Mouse (Mus musculus) left cerebral cortex, adult 2 months (tissue): ENCODE measurements at regions not wholly inside any gene's neighbourhood (a gene's known extent, or its start where the extent isn't known, plus 50 kb on each side); places are given as distances from the start of the nearest gene placed in this dataset.

Source experiments
- DNase-seq, 2 experiments: peaks; one replicate each; pipeline ENCODE4 v3.0.0; 2021 to 2022; ENCODE audit warnings: low spot score in 2 of 2, mixed read lengths in 1 of 2; ENCODE audit errors: extremely low spot score in 1 of 2
- H3K27ac ChIP-seq: fragments of 200-600 bp; 2 replicates; pipeline ENCODE4 v1.8.1; 2022
- H3K4me3 ChIP-seq: fragments of 200-600 bp; 2 replicates; pipeline ENCODE4 v1.8.1; 2022
- CTCF ChIP-seq: fragments of 200-600 bp; IDR thresholded peaks from 2 replicates; pipeline ENCODE4 v1.8.1; 2022; ENCODE audit warnings: antibody characterized with exemption, mild to moderate bottlenecking, moderate library complexity
- intact Hi-C: fragments of 180-260 bp; cut with DNase I; formaldehyde crosslinking; loops from one replicate; pipeline ENCODE4 v1.15.1; 2025

DNA sequence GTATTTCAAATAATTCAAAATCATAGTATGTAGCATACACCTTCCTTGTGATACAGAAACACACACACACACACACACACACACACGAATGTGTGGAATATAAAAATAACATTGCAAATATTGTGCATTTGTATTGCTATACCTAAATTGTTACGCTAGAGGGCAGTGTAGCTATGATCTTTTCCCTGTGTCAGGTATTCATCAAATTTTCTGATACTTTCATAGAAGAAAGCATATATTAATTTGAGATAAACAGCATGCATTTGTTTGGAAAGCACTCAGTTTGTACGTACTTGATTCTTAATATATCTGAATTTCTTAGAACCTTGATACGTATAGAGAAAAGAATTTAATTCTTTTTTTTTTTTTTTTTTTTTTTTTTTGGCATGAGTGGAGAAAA, 1700.9 kb upstream of the Sel1l start:
- TF ChIP-seq CTCF = peak; percentile 65
- intact Hi-C loops = loop anchor here (5.0 to 10.0 kb wide), 3 partner anchors 1245 to 1618 kb away; no protein-coding TSS in a partner anchor

DNA sequence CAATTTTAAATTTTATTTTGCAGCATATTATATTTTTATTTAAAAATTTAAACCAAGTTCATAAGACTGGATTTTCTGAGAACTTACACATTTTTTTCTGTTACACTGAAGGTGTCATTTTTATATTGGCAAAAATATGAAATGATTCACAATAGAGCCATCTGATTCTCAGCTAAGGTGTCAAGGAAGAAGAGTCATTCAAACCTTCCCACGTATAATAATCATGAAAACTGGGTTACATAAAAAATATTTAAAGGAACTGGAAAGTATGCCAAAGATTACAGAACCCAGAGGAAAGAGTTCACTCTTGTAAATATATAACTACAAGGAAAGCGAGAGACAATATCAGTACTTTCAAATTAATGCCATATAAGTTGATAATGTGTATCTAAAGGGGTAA, 1674.5 kb upstream of the Sel1l start:
- intact Hi-C loops = no loop called here
- TF ChIP-seq CTCF = no peak
- Histone ChIP-seq H3K4me3 (no peak overlapping the region), H3K27ac (peak overlapping the region; percentile 11; the same call in 1 of the 2 replicates)
- no peak for DNase-seq

More for the DNA sequence above, 1700.9 kb upstream of the Sel1l start:
- no peak overlapping the region for H3K27ac ChIP-seq
- H3K4me3 ChIP-seq = no peak overlapping the region
- no peak for DNase-seq

DNA sequence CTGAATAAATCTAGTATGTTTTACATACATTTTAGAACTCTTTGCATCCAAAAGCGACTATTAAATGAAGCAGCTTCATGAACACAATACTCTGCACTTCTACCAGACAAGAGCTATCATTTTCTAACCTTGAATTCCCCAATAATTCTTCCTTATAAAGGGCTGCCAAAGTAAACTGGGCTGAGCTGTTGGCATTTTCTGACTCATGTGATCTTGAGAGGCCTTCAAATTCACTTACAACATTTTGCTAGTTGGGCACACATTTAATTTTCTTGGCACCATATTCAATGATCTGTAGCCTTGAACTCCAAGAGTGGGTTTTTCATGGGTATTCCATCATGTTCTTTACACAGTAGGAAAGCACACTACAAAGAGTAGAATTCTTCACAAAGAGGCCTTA, 1637.4 kb upstream of the Sel1l start:
- intact Hi-C loops = no loop called here
- Histone ChIP-seq H3K4me3 (no peak overlapping the region), H3K27ac (no peak overlapping the region)
- no peak for TF ChIP-seq CTCF
- DNase-seq = no peak

DNA sequence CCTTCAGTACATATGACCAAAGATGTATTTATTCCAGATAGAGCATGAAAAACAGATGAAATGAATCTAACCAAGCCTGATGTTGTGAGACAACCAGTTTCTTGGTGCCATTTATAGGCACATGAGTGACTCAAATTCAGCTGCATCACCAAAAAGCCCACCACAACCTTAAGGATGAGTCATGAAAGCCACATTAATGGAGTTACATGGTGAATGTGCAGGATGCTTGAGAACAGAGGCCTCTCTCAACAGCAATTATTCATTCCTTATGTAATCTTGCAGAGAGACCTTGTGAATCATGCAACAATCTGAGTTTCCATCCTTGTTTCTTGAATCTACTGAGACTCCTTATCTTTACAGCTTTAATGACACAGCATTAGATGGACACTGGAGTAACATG, 1613.1 kb upstream of the Sel1l start:
- no peak overlapping the region for H3K4me3 ChIP-seq
- H3K27ac ChIP-seq = no peak overlapping the region
- DNase-seq = no peak
- TF ChIP-seq CTCF = no peak
- intact Hi-C loops = no loop called here

DNA sequence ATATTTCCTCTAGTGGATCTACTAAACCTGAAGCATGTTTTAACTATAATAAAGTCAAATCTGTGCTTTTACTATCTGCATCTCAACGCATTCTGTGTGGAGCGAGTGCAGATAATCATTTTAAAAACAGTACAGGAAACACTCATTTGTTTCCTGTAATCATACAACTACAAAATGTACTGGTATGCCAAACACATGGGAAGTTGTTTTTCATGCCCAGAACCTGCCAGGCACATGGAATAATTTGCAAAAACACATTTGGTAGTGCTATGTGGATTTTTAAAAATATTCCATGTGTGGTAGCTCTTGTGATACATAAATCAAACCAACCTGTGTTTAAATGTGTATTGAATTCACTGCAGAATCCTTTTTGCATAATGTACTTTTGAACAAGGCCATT, 1600.5 kb upstream of the Sel1l start:
- no peak overlapping the region for H3K4me3 ChIP-seq
- no peak overlapping the region for H3K27ac ChIP-seq
- TF ChIP-seq CTCF = no peak
- intact Hi-C loops = no loop called here
- DNase-seq = no peak

DNA sequence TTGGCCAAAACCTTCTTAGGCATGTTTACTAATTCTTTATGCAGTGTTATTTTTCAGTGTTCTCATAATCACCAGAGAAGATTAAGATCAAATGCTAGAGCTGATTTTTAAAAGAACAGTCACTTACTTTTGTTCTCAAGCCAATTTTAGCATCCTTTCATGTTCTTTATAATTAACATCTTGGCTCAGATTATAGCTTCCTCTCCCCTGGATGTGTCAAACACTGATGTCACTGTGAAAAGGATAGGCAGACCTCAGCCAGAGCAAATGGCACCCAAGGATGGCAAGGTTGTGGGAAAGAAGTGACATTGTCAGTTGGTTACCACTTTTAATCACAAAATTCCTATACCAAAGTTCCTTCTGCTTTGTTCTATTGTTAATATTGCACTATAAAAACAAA, 1580.3 kb upstream of the Sel1l start:
- TF ChIP-seq CTCF = no peak
- intact Hi-C loops = no loop called here
- no peak overlapping the region for H3K4me3 ChIP-seq
- no peak overlapping the region for H3K27ac ChIP-seq
- DNase-seq = no peak

DNA sequence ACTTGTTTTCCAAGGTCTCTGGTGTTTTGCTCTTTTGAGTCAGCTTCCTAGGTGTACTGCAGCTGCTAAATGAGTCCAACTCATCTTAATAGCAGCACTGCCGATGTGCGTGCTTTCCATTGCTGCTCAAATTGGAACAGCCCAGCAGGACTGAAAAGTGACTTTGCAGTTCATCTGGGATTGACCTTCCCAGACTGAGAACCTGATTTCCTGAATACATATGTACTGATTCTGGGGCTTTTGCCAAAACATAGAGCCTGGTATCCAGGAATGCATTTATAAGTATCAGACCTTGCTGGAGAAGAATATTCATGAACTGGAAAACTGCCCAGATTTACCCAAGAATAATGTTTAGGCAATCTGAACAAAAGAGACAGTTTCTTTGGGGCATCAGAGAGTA, 1579.0 kb upstream of the Sel1l start:
- DNase-seq = no peak
- H3K4me3 ChIP-seq = no peak overlapping the region
- H3K27ac ChIP-seq = no peak overlapping the region
- no peak for TF ChIP-seq CTCF
- intact Hi-C loops = no loop called here

DNA sequence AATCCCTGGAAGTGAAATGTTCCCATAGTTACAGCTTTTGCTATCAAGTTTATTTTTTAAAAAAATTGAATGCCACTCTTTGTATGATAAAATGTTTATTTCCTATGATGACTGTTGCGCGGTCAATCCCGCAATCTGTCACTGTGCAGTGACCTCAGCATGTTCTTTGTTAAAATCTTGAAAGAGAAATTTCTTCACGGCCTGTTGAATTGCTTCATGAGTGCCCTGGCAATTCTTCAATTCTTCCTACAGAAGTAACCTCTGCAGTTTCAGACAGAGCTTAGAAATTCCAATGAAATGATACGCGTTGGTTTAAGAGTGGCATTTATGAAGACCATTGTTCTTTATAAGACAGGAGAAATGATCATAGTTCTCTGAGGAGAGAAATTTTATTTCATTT, 1567.4 kb upstream of the Sel1l start:
- no peak for TF ChIP-seq CTCF
- intact Hi-C loops = no loop called here

DNA sequence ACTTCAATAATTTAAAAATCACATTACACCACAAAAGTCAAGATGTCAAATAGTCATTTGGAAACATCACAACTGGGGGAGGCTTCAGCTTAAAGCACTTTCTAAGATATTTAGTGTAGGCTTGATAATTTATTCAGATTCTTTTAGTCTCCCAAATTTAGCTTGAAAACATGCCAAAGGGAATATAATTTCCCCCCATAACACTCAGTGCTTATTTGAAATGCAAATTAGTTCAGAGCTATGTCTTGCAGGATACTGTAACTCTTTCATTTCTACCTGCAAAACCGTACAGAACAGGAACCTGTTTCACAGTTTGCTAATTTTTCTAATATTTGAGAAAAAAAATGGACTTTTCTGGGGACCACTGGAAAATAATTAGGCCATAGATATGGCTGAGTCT, 1566.8 kb upstream of the Sel1l start:
- no peak overlapping the region for H3K27ac ChIP-seq
- H3K4me3 ChIP-seq = no peak overlapping the region
- TF ChIP-seq CTCF = no peak
- intact Hi-C loops = no loop called here
- no peak for DNase-seq

More for the DNA sequence above, 1567.4 kb upstream of the Sel1l start:
- H3K27ac ChIP-seq = no peak overlapping the region
- no peak overlapping the region for H3K4me3 ChIP-seq
- no peak for DNase-seq

DNA sequence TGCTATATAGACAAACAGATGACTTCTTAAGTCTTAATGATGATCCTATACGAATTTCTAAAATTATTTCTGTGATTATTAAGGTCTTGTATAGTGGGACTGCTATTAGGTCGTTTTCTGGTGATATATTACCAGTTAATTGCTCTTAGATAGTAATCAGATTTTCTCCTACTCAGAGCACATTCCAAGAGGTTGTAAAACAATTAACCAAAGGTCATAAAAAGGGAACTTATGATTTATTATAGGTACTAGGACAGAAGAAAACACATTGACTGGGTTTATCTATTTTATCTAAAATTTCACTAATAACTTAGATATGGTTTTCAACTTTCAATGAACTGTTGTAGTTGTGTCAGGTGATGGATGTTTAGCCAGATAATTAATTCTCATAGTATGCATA, 1536.6 kb upstream of the Sel1l start:
- no peak for TF ChIP-seq CTCF
- H3K27ac ChIP-seq = no peak overlapping the region
- DNase-seq = no peak
- H3K4me3 ChIP-seq = no peak overlapping the region
- intact Hi-C loops = no loop called here

DNA sequence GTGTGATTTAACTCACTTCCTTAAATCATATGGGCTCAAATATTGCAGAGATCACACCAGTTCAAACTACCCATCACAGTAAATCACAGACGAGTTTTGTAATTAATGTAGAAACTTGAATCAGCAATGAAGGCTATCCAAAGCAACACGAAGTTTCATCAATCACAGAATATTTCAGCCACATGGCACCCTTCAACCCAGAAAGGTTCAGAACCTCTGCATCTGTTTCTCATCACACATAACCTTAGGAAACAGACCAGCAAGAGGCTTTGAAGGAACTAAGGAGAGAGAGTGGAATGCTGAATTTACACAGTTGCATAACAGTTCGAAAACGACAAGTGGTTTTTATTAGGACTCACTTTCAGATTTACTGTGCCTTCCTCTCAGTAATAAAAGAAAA, 1494.0 kb upstream of the Sel1l start:
- no peak for DNase-seq
- Histone ChIP-seq H3K27ac (no peak overlapping the region), H3K4me3 (no peak overlapping the region)
- intact Hi-C loops = no loop called here
- TF ChIP-seq CTCF = no peak

DNA sequence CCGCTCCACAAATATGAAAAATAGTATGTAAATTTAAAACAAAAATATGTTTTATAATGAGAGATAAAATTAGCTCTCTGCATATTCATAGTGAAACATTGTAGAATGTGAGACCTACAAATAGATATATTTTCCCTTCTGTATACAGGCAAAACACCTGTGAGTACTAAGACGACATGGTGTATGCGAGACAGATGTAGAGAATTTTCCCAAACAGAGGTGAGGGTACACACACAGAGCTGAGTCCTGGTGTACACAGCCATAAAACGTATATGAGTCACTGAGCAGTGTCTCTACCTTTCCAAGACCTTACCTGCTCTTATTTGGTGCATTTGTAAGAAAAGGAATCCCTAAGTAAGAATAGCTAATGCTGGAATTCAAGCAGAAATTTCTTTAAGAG, 1493.6 kb upstream of the Sel1l start:
- no peak for DNase-seq
- H3K4me3 ChIP-seq = no peak overlapping the region
- TF ChIP-seq CTCF = no peak

DNA sequence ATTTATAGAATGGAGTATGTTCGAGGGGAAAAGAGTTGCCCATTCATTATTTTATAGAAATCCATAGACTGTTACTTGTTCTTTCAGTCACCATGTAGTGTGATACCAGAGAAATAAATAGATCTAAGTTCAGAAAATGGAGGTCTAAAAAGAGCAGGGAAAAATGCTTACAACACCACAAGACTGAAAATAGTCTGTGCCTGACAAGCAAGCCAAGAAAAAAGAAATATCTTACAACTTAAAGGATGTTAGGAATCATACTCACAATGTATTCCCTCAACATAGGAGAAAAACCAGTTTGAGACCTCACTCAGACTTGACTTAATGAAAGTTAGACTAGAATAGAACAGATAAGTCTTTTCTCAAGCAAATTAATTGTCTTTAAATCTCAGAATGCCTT, 1486.6 kb upstream of the Sel1l start:
- H3K27ac ChIP-seq = no peak overlapping the region
- no peak overlapping the region for H3K4me3 ChIP-seq
- DNase-seq = no peak
- intact Hi-C loops = no loop called here
- TF ChIP-seq CTCF = no peak

More for the DNA sequence above, 1493.6 kb upstream of the Sel1l start:
- intact Hi-C loops = no loop called here
- H3K27ac ChIP-seq = no peak overlapping the region

DNA sequence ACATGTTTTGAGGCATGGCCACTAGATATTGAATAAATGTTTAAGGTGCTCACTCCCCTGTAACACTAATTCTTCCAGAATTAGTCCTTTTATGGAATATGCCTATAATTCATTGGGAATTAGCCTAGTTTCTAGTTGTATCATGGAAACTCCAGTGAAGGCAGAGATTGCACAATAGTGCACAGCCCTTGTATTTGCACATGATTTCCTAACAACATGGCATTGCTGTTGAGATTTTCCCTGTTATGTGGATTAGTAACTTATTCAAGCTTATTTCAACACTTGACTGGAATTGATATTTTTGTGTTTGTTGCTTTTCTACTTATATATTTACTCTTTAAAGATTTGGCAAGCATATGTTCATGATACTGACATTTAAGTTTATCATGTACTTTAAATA, 1463.3 kb upstream of the Sel1l start:
- H3K4me3 ChIP-seq = no peak overlapping the region
- TF ChIP-seq CTCF = no peak
- no peak overlapping the region for H3K27ac ChIP-seq
- DNase-seq = no peak
- intact Hi-C loops = no loop called here
